Mouse (Mus musculus) testis, postnatal 14 days (tissue): ENCODE data around the gene Ucn2.

ENCODE experiments used
- DNase-seq: peaks from one replicate; pipeline ENCODE4 v3.0.0; 2021; ENCODE audit warnings: low spot score

The Ucn2 gene

DNA sequence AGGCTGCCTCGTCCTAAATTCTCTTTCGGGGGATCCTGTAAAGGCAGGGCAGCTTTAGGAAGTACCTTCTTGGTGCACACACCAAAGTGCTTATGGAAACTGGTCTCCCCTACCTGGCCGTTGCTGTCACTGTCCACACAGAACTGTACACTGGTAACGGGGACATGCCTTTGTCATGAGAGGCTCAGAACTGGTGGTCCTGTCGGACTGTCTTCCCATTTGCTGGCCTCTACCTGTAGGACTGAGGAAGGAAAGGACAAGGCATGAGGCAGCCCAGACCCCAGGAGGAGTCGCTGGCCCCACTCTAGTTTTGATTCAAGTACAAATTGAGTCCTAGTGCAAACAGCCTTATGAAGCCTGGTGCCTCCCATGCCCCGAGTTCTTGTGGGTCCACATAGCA is 45.2 kb downstream of the Ucn2 start:
- DNase-seq = no peak

DNA sequence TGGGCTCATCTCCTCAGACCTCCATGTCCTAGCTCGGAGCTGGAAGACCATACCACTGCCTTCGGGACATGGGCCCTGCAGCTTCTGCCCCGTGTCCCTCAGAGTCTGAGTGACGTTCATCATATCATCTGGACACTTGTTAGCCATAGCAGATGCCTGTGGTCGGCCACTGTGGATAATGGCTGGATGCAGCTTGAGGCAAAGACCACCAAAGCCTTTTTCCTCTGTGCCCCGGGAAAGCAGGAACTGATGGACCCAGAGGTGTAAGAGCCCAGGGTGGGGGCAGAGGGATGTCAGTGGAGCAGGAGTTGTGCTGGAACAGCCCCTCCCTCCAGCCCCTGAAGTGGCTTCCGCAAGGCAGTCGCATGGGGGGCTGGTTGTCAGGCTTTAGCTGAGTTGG is 45.9 kb downstream of the Ucn2 start:
- no peak for DNase-seq

DNA sequence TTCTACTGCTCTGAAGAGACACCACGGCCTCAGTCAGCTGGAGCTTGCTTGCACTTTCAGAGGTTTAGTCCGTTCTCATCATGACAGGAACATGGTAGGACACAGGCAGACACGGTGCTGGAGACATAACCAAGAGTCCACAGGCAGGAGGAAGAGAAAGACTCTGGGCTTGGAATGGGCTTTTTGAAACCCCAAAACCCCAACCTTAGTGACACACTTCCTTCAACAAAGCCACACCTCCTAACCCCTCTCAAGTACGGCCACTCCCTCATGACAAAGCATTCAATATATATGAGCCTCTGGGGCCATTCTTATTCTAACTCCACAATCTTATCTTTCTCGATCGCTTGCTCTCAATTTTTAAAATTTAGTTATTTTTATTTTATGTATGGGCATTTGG is 46.6 kb downstream of the Ucn2 start:
- DNase-seq = no peak
